Mouse (Mus musculus) bone marrow, adult 2 months (tissue): Measurements from ENCODE around the gene Ankrd34a.

ENCODE experiments used
- CTCF ChIP-seq: fragments of 200-500 bp; IDR thresholded peaks from 2 replicates; pipeline ENCODE4 v1.5.1; 2011; ENCODE audit warnings: low read length, control low read depth; ENCODE audit not compliant: control insufficient read depth, insufficient read depth
- POLR2A ChIP-seq: fragments of 200-500 bp; IDR thresholded peaks from 2 replicates; pipeline ENCODE4 v1.6.1; 2011; ENCODE audit warnings: low read depth, mild to moderate bottlenecking, control low read depth, low read length, borderline replicate concordance; ENCODE audit not compliant: control insufficient read depth

DNA sequence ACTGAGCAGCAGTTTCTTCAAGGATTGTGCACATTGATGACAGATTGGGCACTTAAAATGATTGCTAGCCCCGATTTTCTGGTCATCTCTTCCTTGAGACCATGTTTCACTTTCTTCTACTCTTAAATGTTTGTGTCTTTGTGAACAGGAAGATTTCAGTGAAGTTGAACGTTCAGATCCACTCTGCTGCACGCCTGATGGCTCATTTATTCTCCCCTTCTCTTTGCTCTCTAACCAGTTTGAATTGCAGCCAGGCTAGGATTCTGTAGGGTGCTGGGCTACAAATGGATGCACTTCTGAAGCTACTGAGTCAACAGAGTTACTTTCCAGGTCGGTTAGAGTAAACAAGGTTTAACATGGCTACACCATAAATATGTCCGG lies 6.3 kb downstream of the Ankrd34a start:
- TF ChIP-seq POLR2A (no peak), CTCF (no peak)
